Mouse (Mus musculus) ES-Bruce4 (cell line): ENCODE measurements around the gene Dpep1.

ENCODE experiments used
- CTCF ChIP-seq: IDR thresholded peaks from one replicate; pipeline ENCODE4 v1.8.1; 2011; ENCODE audit warnings: low read depth, low read length
- EP300 ChIP-seq: IDR thresholded peaks from 2 replicates; pipeline ENCODE4 v1.6.1; 2011; ENCODE audit warnings: low read depth, low read length; ENCODE audit not compliant: insufficient read depth
- POLR2A ChIP-seq: IDR thresholded peaks from one replicate; pipeline ENCODE4 v1.8.1; 2011; ENCODE audit warnings: low read length; ENCODE audit not compliant: insufficient read depth

- TF ChIP-seq POLR2A: no peak
- no peak for TF ChIP-seq EP300
- no peak for TF ChIP-seq CTCF
These were observed 4.7 kb upstream of the Dpep1 start for GRCm38 (mm10) chr8:123181391-123181790.
